Mouse (Mus musculus): ENCODE data around the gene Zkscan5. TPM values are rescaled to one million over a fixed set of nuclear protein-coding genes. Genes with fewer than 3 reads are reported as not detected.

Zkscan5 gene
- total and polyA plus RNA-seq, 2 experiments from 2014 or later = 12.8 to 19.4 TPM

DNA sequence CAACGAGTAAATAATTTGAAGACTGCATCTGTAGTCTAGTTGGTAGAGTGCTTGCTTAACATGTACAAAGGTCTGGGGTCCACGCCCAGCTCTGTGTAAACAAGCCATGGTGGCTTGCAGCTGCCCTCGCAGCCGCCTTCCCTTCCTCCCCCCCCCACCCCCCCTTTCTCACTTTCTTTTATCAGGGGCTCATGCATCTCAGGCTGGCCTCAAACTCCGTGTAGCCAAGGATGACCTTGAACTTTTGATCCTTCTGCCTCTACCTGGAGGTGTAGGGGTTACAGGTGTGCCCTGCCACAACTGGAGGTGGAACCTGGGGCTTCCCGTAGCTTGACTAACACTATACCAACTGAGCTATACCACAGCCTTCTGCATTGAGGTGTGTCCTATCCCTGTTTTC is 13.4 kb downstream of the Zkscan5 start:
- H3K36me3 ChIP-seq (ENCODE audit: insufficient read depth, low read length) = peaks cover 50% of the 10 kb centered on the region
- 88% methylated on average over 6 of the region's 6 CpGs for WGBS
- H3K4me2 ChIP-seq (ENCODE audit: low read depth, low read length, poor library complexity, severe bottlenecking) = no peak overlapping the region
- H3K27ac ChIP-seq (ENCODE audit: low read depth, low read length) = no peak overlapping the region
- no peaks in the 10 kb centered on the region for H3K27me3 ChIP-seq (ENCODE audit: insufficient read depth, low read length)
- no peak overlapping the region for H3K9ac ChIP-seq (replicated peaks; ENCODE audit: low read length, poor library complexity, severe bottlenecking)
- ATAC-seq (ENCODE audit: low FRiP score) (no peak), DNase-seq (ENCODE audit: low spot score) (no peak)
- no peaks in the 10 kb centered on the region for H3K4me1 ChIP-seq (ENCODE audit: insufficient read depth, low read length)
- H3K9me3 ChIP-seq (ENCODE audit: low read length) = no peaks in the 10 kb centered on the region
- no peak overlapping the region for H3K4me3 ChIP-seq (ENCODE audit: low read depth, low read length)
- no peak for TF ChIP-seq CTCF (IDR thresholded peaks at IDR 0.05)

DNA sequence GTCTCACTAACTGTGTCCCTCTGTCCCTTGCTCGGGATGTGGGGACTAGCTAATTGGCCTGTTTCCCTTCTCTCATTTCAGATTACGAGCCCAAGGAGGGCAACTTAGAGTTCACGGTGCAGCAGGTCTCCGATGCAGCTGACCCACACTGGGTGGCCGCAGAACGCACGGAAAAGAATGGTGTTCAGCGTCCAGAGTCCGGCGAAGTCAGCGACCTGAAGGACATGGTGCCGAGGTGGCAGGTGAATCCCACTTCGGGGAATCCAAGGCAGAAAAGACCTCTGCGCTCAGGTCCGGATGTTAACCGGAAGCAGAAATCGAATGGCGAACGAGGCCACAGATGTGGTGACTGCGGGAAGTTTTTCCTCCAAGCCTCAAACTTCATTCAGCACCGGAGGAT is 13.8 kb downstream of the Zkscan5 start:
- ATAC-seq (ENCODE audit: low FRiP score) (no peak), DNase-seq (ENCODE audit: low spot score) (no peak)
- no peak overlapping the region for H3K9ac ChIP-seq (replicated peaks; ENCODE audit: low read length, poor library complexity, severe bottlenecking)
- no peak overlapping the region for H3K27ac ChIP-seq (ENCODE audit: low read depth, low read length)
- 97% methylated on average over 21 of the region's 21 CpGs for WGBS
- no peak for TF ChIP-seq CTCF (IDR thresholded peaks at IDR 0.05)
- H3K9me3 ChIP-seq (ENCODE audit: low read length) = no peaks in the 10 kb centered on the region
- no peak overlapping the region for H3K4me2 ChIP-seq (ENCODE audit: low read depth, low read length, poor library complexity, severe bottlenecking)
- H3K4me3 ChIP-seq (ENCODE audit: low read depth, low read length) = no peak overlapping the region
- no peaks in the 10 kb centered on the region for H3K27me3 ChIP-seq (ENCODE audit: insufficient read depth, low read length)
- H3K4me1 ChIP-seq (ENCODE audit: insufficient read depth, low read length) = no peaks in the 10 kb centered on the region
- H3K36me3 ChIP-seq (ENCODE audit: insufficient read depth, low read length) = peaks cover 49% of the 10 kb centered on the region

DNA sequence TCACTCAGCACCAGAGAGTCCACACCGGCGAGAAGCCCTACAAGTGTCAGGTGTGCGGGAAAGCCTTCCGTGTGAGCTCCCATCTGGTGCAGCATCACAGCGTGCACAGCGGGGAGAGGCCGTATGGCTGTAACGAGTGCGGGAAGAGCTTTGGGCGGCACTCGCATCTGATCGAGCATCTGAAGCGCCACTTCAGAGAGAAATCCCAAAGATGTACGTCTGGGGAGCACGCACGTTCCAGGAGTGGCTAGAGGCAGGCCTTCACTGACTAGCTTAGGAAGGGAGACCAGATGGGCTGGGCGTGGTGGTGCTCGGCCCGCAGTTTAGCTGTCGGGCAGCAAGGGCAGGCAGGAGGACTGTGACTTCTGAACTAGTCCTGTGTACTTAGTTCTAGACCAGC is 14.3 kb downstream of the Zkscan5 start:
- H3K4me2 ChIP-seq (ENCODE audit: low read depth, low read length, poor library complexity, severe bottlenecking) = no peak overlapping the region
- TF ChIP-seq CTCF (IDR thresholded peaks at IDR 0.05) = no peak
- DNase-seq (ENCODE audit: low spot score) = no peak
- H3K27me3 ChIP-seq (ENCODE audit: insufficient read depth, low read length) = no peaks in the 10 kb centered on the region
- 95% methylated on average over 20 of the region's 20 CpGs for WGBS
- H3K9ac ChIP-seq (replicated peaks; ENCODE audit: low read length, poor library complexity, severe bottlenecking) = no peak overlapping the region
- H3K9me3 ChIP-seq (ENCODE audit: low read length) = no peaks in the 10 kb centered on the region
- no peak overlapping the region for H3K4me3 ChIP-seq (ENCODE audit: low read depth, low read length)
- peaks cover 47% of the 10 kb centered on the region for H3K36me3 ChIP-seq (ENCODE audit: insufficient read depth, low read length)
- H3K4me1 ChIP-seq (ENCODE audit: insufficient read depth, low read length) = no peaks in the 10 kb centered on the region
- H3K27ac ChIP-seq (ENCODE audit: low read depth, low read length) = no peak overlapping the region
- ATAC-seq (ENCODE audit: low FRiP score) = no peak

DNA sequence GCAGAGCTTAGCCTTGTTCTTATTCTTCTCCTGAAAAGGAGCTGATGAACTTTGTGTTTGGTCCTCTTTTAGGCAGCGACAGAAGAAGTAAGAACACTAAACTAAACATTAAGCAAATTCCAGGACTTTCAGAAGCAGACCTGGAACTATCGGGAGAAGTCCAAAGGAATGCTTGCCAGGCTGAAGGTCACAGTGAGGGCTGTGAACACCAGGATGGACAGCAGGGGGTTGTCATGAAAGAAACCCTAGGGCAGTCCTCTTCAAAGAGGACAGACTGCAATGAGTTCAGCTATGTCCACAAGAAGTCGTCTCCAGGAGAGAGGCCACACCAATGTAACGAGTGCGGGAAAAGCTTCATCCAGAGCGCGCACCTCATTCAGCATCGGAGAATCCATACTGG is 15.6 kb downstream of the Zkscan5 start:
- no peak for DNase-seq (ENCODE audit: low spot score)
- 96% methylated on average over 8 of the region's 8 CpGs for WGBS
- Histone ChIP-seq H3K9me3 (ENCODE audit: low read length) (no peaks in the 10 kb centered on the region), H3K4me3 (ENCODE audit: low read depth, low read length) (no peak overlapping the region), H3K36me3 (ENCODE audit: insufficient read depth, low read length) (peaks cover 43% of the 10 kb centered on the region), H3K4me1 (ENCODE audit: insufficient read depth, low read length) (no peaks in the 10 kb centered on the region), H3K9ac (replicated peaks; ENCODE audit: low read length, poor library complexity, severe bottlenecking) (no peak overlapping the region), H3K27me3 (ENCODE audit: insufficient read depth, low read length) (no peaks in the 10 kb centered on the region), H3K27ac (ENCODE audit: low read depth, low read length) (no peak overlapping the region), H3K4me2 (ENCODE audit: low read depth, low read length, poor library complexity, severe bottlenecking) (no peak overlapping the region)
- ATAC-seq (ENCODE audit: low FRiP score) = no peak
- TF ChIP-seq CTCF (IDR thresholded peaks at IDR 0.05) = no peak

DNA sequence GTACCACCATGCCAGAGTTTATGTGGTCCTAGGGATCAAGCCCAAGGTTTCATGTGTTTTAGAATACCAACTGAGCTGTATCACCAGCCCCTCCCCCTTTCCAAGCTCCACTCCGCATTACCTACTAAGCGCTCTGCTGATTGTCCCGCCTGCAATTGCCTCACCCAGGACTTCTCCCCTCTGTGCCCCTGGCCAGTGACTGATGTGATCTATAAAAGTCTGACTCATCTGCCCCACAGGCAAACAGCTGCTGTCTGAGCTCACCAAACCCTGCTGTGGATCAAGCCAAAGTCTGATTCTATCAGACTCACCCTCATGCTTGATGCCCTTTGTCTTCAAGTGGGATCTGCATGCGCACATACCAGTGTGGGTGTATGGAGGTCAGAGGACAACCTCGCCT is 18.5 kb downstream of the Zkscan5 start:
- H3K9ac ChIP-seq (replicated peaks; ENCODE audit: low read length, poor library complexity, severe bottlenecking) = no peak overlapping the region
- no peak overlapping the region for H3K27ac ChIP-seq (ENCODE audit: low read depth, low read length)
- no peak overlapping the region for H3K4me3 ChIP-seq (ENCODE audit: low read depth, low read length)
- H3K4me1 ChIP-seq (ENCODE audit: insufficient read depth, low read length) = no peaks in the 10 kb centered on the region
- DNase-seq (ENCODE audit: low spot score) = no peak
- H3K4me2 ChIP-seq (ENCODE audit: low read depth, low read length, poor library complexity, severe bottlenecking) = no peak overlapping the region
- H3K9me3 ChIP-seq (ENCODE audit: low read length) = no peaks in the 10 kb centered on the region
- no peaks in the 10 kb centered on the region for H3K27me3 ChIP-seq (ENCODE audit: insufficient read depth, low read length)
- peaks cover 38% of the 10 kb centered on the region for H3K36me3 ChIP-seq (ENCODE audit: insufficient read depth, low read length)
- no peak for TF ChIP-seq CTCF (IDR thresholded peaks at IDR 0.05)
- 87% methylated on average over 5 of the region's 5 CpGs for WGBS
- ATAC-seq (ENCODE audit: low FRiP score) = no peak

DNA sequence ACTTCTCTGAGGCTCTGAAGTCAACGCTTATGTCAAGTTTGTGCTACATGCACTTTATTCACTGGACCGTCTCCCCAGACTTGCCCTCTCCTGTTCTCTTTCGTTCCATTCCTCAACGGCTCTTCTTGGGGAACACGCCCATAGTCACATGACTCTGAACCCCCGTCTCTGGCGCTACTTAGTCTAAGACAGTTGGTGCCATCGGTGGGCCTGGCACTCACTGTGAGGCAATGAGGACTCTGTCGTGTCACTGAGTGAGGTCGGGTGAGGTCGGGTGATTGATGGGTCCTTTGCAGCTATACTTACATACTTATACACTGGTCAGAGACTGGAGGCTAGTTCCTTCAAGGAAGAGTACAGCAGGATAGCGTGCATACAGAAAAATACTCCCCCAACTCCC is 19.0 kb downstream of the Zkscan5 start:
- Histone ChIP-seq H3K9me3 (ENCODE audit: low read length) (no peaks in the 10 kb centered on the region), H3K4me3 (ENCODE audit: low read depth, low read length) (no peak overlapping the region), H3K4me2 (ENCODE audit: low read depth, low read length, poor library complexity, severe bottlenecking) (no peak overlapping the region), H3K9ac (replicated peaks; ENCODE audit: low read length, poor library complexity, severe bottlenecking) (no peak overlapping the region), H3K4me1 (ENCODE audit: insufficient read depth, low read length) (no peaks in the 10 kb centered on the region), H3K27ac (ENCODE audit: low read depth, low read length) (no peak overlapping the region), H3K36me3 (ENCODE audit: insufficient read depth, low read length) (peaks cover 33% of the 10 kb centered on the region), H3K27me3 (ENCODE audit: insufficient read depth, low read length) (no peaks in the 10 kb centered on the region)
- no peak for TF ChIP-seq CTCF (IDR thresholded peaks at IDR 0.05)
- ATAC-seq (ENCODE audit: low FRiP score) (no peak), DNase-seq (ENCODE audit: low spot score) (no peak)
- WGBS = 88% methylated on average over 12 of the region's 12 CpGs

Measured in midbrain, postnatal 0 days (tissue).